ENCODE assay signal across 15 mouse cellular contexts in genomic region chr13:112173973-112174372, GRCm38 (mm10).
"Had no signal": no experiment of that assay in that cellular context is flagged by ENCODE, and none has a peak within 500 bp of the region (broad histone marks: within the 10 kb centered on the region; RNA-seq: fewer than 3 reads in every experiment).

No protein-coding gene starts in this region.

- H3K27ac ChIP-seq: neural tube, embryonic 15.5 days; stomach, embryonic 15.5 days; stomach, postnatal 0 days had no signal

- DNase-seq: retina, postnatal 1 day; right cerebral cortex, adult 18-20 months; right cerebral cortex, postnatal 14 days; right cerebral cortex, postnatal 25 days; right cerebral cortex, postnatal 4 days; spleen, adult 18-20 months; thymus, adult 18-20 months; thymus, adult 2 months; thymus, postnatal 14 days; thymus, postnatal 25 days; thymus, postnatal 36 days; thymus, postnatal 4 days had no signal

- H3K27me3 ChIP-seq: neural tube, embryonic 15.5 days; stomach, embryonic 15.5 days had no signal

- H3K36me3 ChIP-seq: neural tube, embryonic 15.5 days; stomach, embryonic 15.5 days had no signal

- H3K9ac ChIP-seq: neural tube, embryonic 15.5 days; stomach, embryonic 15.5 days had no signal

- H3K4me3 ChIP-seq: neural tube, embryonic 15.5 days; stomach, embryonic 15.5 days had no signal

- H3K9me3 ChIP-seq: neural tube, embryonic 15.5 days; stomach, embryonic 15.5 days had no signal

- H3K4me2 ChIP-seq: neural tube, embryonic 15.5 days; stomach, embryonic 15.5 days had no signal

- H3K4me1 ChIP-seq: stomach, embryonic 15.5 days had no signal
